Mouse (Mus musculus) liver, embryonic 14.5 days (tissue): ENCODE measurements around the gene Arl15.

Experiments
- CTCF ChIP-seq: IDR thresholded peaks from 2 replicates; pipeline ENCODE4 v1.5.1; 2016; ENCODE audit warnings: antibody characterized with exemption, low read depth, control low read depth
- EP300 ChIP-seq: IDR thresholded peaks from 2 replicates; pipeline ENCODE4 v1.6.1; 2016; ENCODE audit warnings: antibody characterized with exemption, low read depth

DNA sequence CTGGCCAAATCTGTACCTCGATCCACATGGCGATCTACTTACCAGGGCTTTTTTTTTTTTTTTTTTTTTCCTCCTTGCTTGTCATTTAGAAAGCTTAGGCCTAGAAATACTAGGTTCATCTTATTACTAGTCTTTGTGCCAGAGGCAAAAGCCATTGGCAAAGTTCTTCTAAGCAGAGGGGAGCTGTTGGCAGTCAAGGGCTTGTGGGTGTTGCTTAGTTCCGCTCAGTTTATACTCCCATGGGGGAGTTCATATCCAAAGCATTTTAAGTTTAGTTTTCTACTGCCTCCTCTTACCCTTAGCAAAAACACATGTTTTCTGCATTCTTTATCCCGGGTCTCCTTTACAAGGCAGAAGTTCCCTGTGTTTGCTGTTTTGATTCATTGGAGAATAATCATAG, 325.5 kb downstream of the Arl15 start:
- TF ChIP-seq CTCF (no peak), EP300 (no peak)
